Mouse (Mus musculus) kidney, adult 2 months (tissue): Measurements from ENCODE around the gene Trim54.

Experiments
- CTCF ChIP-seq: fragments of 200-500 bp; conservative IDR thresholded peaks from 2 replicates; pipeline ENCODE4 v1.5.1; 2011; ENCODE audit warnings: low read depth, mild to moderate bottlenecking, control low read depth, low read length, moderate library complexity, mixed read lengths; ENCODE audit not compliant: insufficient read depth, insufficient read length
- POLR2A ChIP-seq: fragments of 200-500 bp; IDR thresholded peaks from one replicate; pipeline ENCODE4 v1.6.1; 2011; ENCODE audit warnings: low read depth, low read length, control low read depth

DNA sequence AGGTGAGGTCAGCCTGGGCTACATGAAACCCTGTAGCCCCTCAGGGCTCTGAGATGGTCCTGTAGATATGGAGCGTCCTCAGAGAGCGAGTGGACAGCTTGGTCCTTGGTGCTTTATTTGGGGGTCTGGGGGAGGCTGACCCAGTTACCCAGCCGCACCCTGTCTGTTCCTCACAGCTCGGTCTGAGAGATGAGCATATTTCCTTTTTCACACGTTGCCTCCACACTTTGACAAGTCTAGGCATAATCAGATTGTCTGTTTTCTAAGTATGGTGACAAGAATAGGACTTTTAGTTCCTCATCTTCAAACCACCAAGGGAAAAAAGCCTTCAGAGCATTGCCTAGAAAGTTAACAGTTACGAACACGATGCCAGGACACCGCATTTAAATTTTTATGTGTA lies 4.6 kb downstream of the Trim54 start:
- TF ChIP-seq CTCF, result no peak
- TF ChIP-seq POLR2A, result no peak
